Mouse (Mus musculus): ENCODE measurements around the gene Tlr4. TPM values are rescaled to one million over a fixed set of nuclear protein-coding genes. Genes with fewer than 3 reads are reported as not detected.

Tlr4 gene
- total and polyA plus RNA-seq, 2 experiments = 0.70 to 5.2 TPM

DNA sequence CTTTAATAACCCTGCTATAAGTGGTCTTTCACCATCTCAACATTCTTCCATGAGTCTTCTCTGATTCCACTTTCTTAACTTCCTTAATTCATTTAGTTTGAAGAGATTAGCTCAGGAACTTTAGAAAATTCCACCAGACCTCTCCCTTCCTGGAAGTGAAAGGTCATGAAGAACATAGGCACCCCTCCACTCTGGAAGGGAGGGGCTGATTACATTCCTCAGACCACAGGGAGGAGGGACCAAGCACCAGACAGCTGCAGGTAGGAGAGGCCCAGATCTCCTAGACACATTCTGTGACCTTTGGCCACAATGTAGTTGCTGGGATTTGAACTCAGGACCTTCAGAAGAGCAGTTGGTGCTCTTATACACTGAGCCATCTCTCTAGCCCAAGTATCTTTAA is 72.7 kb downstream of the Tlr4 start:
- DNase-seq (ENCODE audit: extremely low read depth, low read depth, low spot score) = no peak
- Histone ChIP-seq H3K27ac (replicated peaks; ENCODE audit: insufficient read depth, low read depth, low read length) (no peak overlapping the region), H3K9ac (ENCODE audit: low read depth, low read length) (no peak overlapping the region), H3K36me3 (ENCODE audit: control insufficient read depth, insufficient read depth, low read length) (no peaks in the 10 kb centered on the region), H3K79me2 (ENCODE audit: control insufficient read depth, insufficient read depth, low read length) (no peaks in the 10 kb centered on the region), H3K27me3 (ENCODE audit: control insufficient read depth, insufficient read depth, low read length) (no peaks in the 10 kb centered on the region), H3K4me3 (ENCODE audit: insufficient read depth, low read depth, low read length) (no peak overlapping the region), H3K4me1 (ENCODE audit: control insufficient read depth, insufficient read depth, low read length) (no peaks in the 10 kb centered on the region)
- TF ChIP-seq CTCF (IDR thresholded peaks at IDR 0.05; ENCODE audit: low read depth, low read length) = no peak
- no peak for TF ChIP-seq POLR2A (IDR thresholded peaks at IDR 0.05; ENCODE audit: extremely low read depth, insufficient read depth, low read length)

DNA sequence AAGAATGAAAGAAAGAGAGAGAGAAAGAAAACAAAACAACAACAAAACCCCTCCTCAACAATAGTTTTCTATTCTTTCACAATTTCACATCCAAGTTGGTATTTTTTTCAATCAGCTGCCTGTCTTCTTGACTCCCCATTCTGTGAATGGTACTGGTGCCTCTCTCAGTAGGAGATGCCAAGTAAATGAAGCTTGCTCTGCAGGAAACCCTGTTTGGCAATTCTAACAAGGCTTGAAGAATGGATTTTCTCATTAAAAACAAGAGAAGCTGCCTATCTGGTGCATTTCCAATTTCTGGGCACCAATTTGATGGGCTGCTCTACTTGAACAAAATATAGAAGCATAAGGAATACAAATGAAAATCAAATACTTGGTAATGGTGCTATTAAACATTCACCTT is 74.1 kb downstream of the Tlr4 start:
- no peaks in the 10 kb centered on the region for H3K36me3 ChIP-seq (ENCODE audit: control insufficient read depth, insufficient read depth, low read length)
- H3K27ac ChIP-seq (replicated peaks; ENCODE audit: insufficient read depth, low read depth, low read length) = no peak overlapping the region
- no peaks in the 10 kb centered on the region for H3K79me2 ChIP-seq (ENCODE audit: control insufficient read depth, insufficient read depth, low read length)
- TF ChIP-seq CTCF (IDR thresholded peaks at IDR 0.05; ENCODE audit: low read depth, low read length) (no peak), POLR2A (IDR thresholded peaks at IDR 0.05; ENCODE audit: extremely low read depth, insufficient read depth, low read length) (no peak)
- no peak for DNase-seq (ENCODE audit: extremely low read depth, low read depth, low spot score)
- H3K4me3 ChIP-seq (ENCODE audit: insufficient read depth, low read depth, low read length) = no peak overlapping the region
- no peaks in the 10 kb centered on the region for H3K4me1 ChIP-seq (ENCODE audit: control insufficient read depth, insufficient read depth, low read length)
- no peaks in the 10 kb centered on the region for H3K27me3 ChIP-seq (ENCODE audit: control insufficient read depth, insufficient read depth, low read length)
- H3K9ac ChIP-seq (ENCODE audit: low read depth, low read length) = no peak overlapping the region

DNA sequence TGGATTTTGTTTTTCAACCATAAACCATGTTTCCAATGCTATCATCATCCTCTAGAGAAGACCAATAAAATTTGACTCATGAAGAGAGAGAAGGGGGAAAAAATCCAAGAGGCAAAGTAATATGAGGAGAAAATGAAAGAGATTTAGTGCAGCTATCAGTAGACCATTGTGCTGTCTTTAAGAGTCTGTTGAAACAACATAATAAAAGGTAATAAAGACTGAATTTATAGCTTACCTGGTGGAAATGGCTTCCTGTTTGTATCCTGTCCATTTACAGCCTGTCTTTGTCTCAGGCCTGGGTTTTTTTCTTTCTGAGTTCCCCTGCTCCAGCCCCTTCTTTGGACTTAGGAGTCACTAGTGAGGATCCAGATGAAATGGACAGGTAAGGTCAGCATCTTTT is 81.0 kb downstream of the Tlr4 start:
- Histone ChIP-seq H3K4me1 (ENCODE audit: control insufficient read depth, insufficient read depth, low read length) (no peaks in the 10 kb centered on the region), H3K36me3 (ENCODE audit: control insufficient read depth, insufficient read depth, low read length) (no peaks in the 10 kb centered on the region), H3K27me3 (ENCODE audit: control insufficient read depth, insufficient read depth, low read length) (no peaks in the 10 kb centered on the region), H3K27ac (replicated peaks; ENCODE audit: insufficient read depth, low read depth, low read length) (no peak overlapping the region), H3K79me2 (ENCODE audit: control insufficient read depth, insufficient read depth, low read length) (no peaks in the 10 kb centered on the region), H3K9ac (ENCODE audit: low read depth, low read length) (no peak overlapping the region), H3K4me3 (ENCODE audit: insufficient read depth, low read depth, low read length) (no peak overlapping the region)
- DNase-seq (ENCODE audit: extremely low read depth, low read depth, low spot score) = no peak
- TF ChIP-seq POLR2A (IDR thresholded peaks at IDR 0.05; ENCODE audit: extremely low read depth, insufficient read depth, low read length) (no peak), CTCF (IDR thresholded peaks at IDR 0.05; ENCODE audit: low read depth, low read length) (no peak)

DNA sequence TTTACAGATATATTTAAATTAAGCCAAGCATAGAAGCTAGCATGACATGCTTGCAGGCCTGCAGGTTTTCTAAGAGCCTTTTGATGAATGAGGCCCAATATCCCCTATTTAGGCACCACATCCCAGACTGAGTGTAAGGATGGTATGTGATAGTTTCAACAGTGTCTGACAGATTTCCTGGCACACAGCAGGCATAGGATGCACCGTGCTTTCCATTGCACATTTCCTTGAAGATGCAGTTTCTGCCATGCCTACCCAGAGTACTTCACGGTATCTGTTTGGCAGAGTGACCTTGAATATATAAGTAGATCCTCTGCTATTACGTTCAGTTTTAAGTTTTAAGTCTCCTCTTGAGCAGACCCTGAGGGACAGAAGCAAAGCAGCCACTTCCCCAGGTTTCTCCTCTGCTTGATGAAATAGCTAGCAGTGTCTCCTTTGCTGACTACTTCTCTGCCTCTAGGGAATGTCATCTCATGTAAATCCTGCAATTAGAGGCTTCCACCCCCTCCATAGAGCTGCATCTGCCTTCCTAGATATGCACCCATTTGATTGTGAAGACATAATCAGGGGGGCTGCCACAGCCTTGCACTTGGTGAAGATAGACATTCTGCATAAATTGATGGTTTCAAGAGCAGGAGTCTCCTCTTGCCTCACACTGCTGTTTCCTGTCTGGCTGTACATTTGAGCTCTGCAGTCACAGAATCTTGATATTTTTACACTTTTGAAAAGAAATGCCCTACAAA is 92.4 kb downstream of the Tlr4 start:
- no peak for DNase-seq (ENCODE audit: extremely low read depth, low read depth, low spot score)
- WGBS = 76% methylated on average over 3 of the region's 3 CpGs
- Histone ChIP-seq H3K4me3 (ENCODE audit: insufficient read depth, low read depth, low read length) (no peak overlapping the region), H3K9ac (ENCODE audit: low read depth, low read length) (no peak overlapping the region), H3K27me3 (ENCODE audit: control insufficient read depth, insufficient read depth, low read length) (no peaks in the 10 kb centered on the region), H3K27ac (replicated peaks; ENCODE audit: insufficient read depth, low read depth, low read length) (no peak overlapping the region), H3K4me1 (ENCODE audit: control insufficient read depth, insufficient read depth, low read length) (no peaks in the 10 kb centered on the region), H3K36me3 (ENCODE audit: control insufficient read depth, insufficient read depth, low read length) (no peaks in the 10 kb centered on the region), H3K79me2 (ENCODE audit: control insufficient read depth, insufficient read depth, low read length) (no peaks in the 10 kb centered on the region)
- no peak for TF ChIP-seq POLR2A (IDR thresholded peaks at IDR 0.05; ENCODE audit: extremely low read depth, insufficient read depth, low read length)
- TF ChIP-seq CTCF (IDR thresholded peaks at IDR 0.05; ENCODE audit: low read depth, low read length) = no peak

DNA sequence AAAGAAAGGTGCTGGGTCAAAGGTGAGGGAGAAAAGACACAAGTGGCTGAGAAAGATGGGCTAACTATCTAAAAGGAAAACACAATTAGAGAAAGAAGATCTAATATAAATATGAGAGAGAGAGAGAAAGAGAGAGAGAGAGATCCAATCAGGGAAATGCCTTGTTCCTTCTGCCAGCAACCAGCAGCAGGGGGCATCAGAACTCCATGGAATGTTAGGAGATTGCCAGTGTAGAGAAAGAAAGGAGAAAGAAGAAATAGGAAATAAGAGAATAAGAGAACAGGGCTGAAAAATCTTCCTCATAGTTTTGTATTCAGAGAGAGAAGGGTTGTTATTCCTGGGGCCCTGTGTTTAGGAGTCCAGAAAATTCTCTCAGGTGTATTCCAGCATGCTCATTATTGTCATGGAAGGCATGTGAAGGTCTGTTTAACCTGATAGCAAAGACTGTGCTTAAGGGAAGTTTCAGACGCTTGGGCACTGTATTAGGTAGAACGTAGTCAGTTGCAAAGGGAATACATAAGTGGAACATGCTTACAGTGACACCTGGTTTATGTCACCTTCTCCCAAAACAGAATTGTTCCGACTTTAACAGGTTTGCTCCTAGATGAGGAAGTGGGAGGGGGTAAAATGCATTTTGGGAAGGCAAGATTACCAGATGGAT is 96.4 kb downstream of the Tlr4 start:
- 58% methylated on average over 3 of the region's 3 CpGs for WGBS
- Histone ChIP-seq H3K79me2 (ENCODE audit: control insufficient read depth, insufficient read depth, low read length) (no peaks in the 10 kb centered on the region), H3K4me3 (ENCODE audit: insufficient read depth, low read depth, low read length) (no peak overlapping the region), H3K9ac (ENCODE audit: low read depth, low read length) (no peak overlapping the region), H3K27ac (replicated peaks; ENCODE audit: insufficient read depth, low read depth, low read length) (no peak overlapping the region), H3K27me3 (ENCODE audit: control insufficient read depth, insufficient read depth, low read length) (no peaks in the 10 kb centered on the region), H3K36me3 (ENCODE audit: control insufficient read depth, insufficient read depth, low read length) (no peaks in the 10 kb centered on the region), H3K4me1 (ENCODE audit: control insufficient read depth, insufficient read depth, low read length) (no peaks in the 10 kb centered on the region)
- TF ChIP-seq POLR2A (IDR thresholded peaks at IDR 0.05; ENCODE audit: extremely low read depth, insufficient read depth, low read length) = no peak
- TF ChIP-seq CTCF (IDR thresholded peaks at IDR 0.05; ENCODE audit: low read depth, low read length) = peak; percentile 22; the same call in 1 of the 2 replicates
- DNase-seq (ENCODE audit: extremely low read depth, low read depth, low spot score) = peak; percentile 19

DNA sequence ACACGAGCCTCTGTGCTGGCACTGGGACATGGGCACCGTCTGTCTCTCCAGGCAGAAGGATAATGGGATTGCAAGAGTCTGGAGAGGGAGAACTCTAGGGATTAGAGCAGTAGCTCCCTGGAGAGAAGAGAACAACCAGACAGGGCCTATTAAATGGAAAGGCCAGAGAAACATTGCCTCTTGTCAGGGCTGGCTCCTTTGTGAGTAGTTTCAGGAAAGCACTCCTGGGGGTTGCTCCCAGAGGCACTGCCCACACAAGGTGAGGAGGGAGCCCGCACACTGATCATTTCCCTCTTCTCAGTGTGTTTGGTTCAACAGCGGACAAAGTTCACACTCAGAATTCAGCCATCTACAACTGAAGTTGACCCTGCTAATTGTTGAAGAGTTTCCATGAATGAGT is 98.7 kb downstream of the Tlr4 start:
- H3K79me2 ChIP-seq (ENCODE audit: control insufficient read depth, insufficient read depth, low read length) = no peaks in the 10 kb centered on the region
- no peak for DNase-seq (ENCODE audit: extremely low read depth, low read depth, low spot score)
- no peak overlapping the region for H3K27ac ChIP-seq (replicated peaks; ENCODE audit: insufficient read depth, low read depth, low read length)
- no peaks in the 10 kb centered on the region for H3K36me3 ChIP-seq (ENCODE audit: control insufficient read depth, insufficient read depth, low read length)
- no peaks in the 10 kb centered on the region for H3K27me3 ChIP-seq (ENCODE audit: control insufficient read depth, insufficient read depth, low read length)
- WGBS = 66% methylated on average over 4 of the region's 4 CpGs
- H3K9ac ChIP-seq (ENCODE audit: low read depth, low read length) = no peak overlapping the region
- H3K4me3 ChIP-seq (ENCODE audit: insufficient read depth, low read depth, low read length) = no peak overlapping the region
- no peaks in the 10 kb centered on the region for H3K4me1 ChIP-seq (ENCODE audit: control insufficient read depth, insufficient read depth, low read length)
- TF ChIP-seq CTCF (IDR thresholded peaks at IDR 0.05; ENCODE audit: low read depth, low read length) (no peak), POLR2A (IDR thresholded peaks at IDR 0.05; ENCODE audit: extremely low read depth, insufficient read depth, low read length) (no peak)

Measured in liver, adult 2 months (tissue).